Mouse (Mus musculus) intestine, postnatal 0 days (tissue): Measurements from ENCODE around the gene Cenpo. TPM values are rescaled to one million over a fixed set of nuclear protein-coding genes. Genes with fewer than 3 reads are reported as not detected.

Source experiments
- ATAC-seq: fragments of 200-750 bp; cut with Nextera tagmentation; 2 replicates; pipeline ENCODE4 v1.8.0; 2017; ENCODE audit warnings: mild to moderate bottlenecking, moderate TSS enrichment, moderate library complexity
- H3K27ac ChIP-seq: fragments of 300-500 bp; sonication (generic); 2 replicates; pipeline ENCODE4 v1.5.1; 2014; ENCODE audit warnings: mild to moderate bottlenecking, low read depth, low read length, moderate library complexity
- H3K27me3 ChIP-seq: fragments of 300-500 bp; sonication (generic); replicated peaks from 2 replicates; pipeline ENCODE4 v1.6.1; 2014; ENCODE audit warnings: low read length, mixed read lengths; ENCODE audit not compliant: control insufficient read depth, insufficient read depth
- H3K36me3 ChIP-seq: fragments of 300-500 bp; sonication (generic); 2 replicates; pipeline ENCODE4 v1.6.1; 2014; ENCODE audit warnings: mild to moderate bottlenecking, moderate library complexity; ENCODE audit not compliant: control insufficient read depth, insufficient read depth
- H3K4me1 ChIP-seq: fragments of 300-500 bp; sonication (generic); replicated peaks from 2 replicates; pipeline ENCODE4 v1.6.1; 2014; ENCODE audit warnings: antibody characterized with exemption, low read length, mixed read lengths; ENCODE audit not compliant: control insufficient read depth, insufficient read depth
- H3K4me2 ChIP-seq: fragments of 300-500 bp; sonication (generic); replicated peaks from 2 replicates; pipeline ENCODE4 v1.6.1; 2014; ENCODE audit warnings: low read depth, mild to moderate bottlenecking, moderate library complexity
- H3K4me3 ChIP-seq: fragments of 300-500 bp; sonication (generic); 2 replicates; pipeline ENCODE4 v1.5.1; 2014; ENCODE audit warnings: low read depth, low read length
- H3K9ac ChIP-seq: fragments of 300-500 bp; sonication (generic); 2 replicates; pipeline ENCODE4 v1.6.1; 2014; ENCODE audit warnings: mild to moderate bottlenecking, low read depth, low read length
- H3K9me3 ChIP-seq: fragments of 300-500 bp; sonication (generic); 2 replicates; pipeline ENCODE4 v1.6.1; 2016; ENCODE audit warnings: mixed run types; ENCODE audit not compliant: control insufficient read depth
- CTCF ChIP-seq: sonication (generic); IDR thresholded peaks from 2 replicates; pipeline ENCODE4 v1.5.1; 2016; ENCODE audit warnings: low read depth, mild to moderate bottlenecking, control low read depth, antibody characterized with exemption, moderate library complexity
- WGBS: fragments of 180-500 bp; shearing (Covaris S2); extraction: QIAGEN DNeasy Blood & Tissue Kit; methylation state at CpG from one replicate; pipeline ENCODE4 v1.1.7; 2014; 5-methylcytosine and 5-hydroxymethylcytosine counted together
- polyA plus RNA-seq: library from polyadenylated mRNA; unstranded; fragments of >200 nt; fragmentation: Nextera tagmentation; extraction: Ambion mirVana; gene quantifications from 2 replicates; pipeline ENCODE4 v1.2.1, GENCODE M21; 2015

Cenpo gene
- polyA plus RNA-seq, 1 experiment from 2014 or later = 5.2 TPM

DNA sequence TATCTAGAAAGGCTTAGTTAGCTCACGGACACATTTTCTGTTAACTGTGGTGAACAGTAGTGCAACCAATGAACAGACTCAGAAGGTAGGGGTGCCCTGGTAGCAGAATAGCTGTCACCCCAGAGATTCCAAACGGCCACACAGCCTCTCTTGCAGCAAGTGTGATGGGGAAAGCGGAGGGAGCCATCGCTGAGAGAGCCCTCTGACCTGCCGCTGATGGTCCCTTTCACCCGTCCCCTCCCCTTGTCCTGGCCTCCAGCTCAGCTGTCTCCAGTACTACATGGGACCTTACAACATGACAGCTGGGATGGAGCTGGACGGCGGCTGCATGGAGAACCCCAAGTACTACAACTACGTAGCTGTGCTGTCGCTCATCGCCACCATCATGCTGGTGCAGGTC is 28.0 kb downstream of the Cenpo start:
- H3K4me3 ChIP-seq = no peak overlapping the region
- 94% methylated on average over 11 of the region's 11 CpGs for WGBS
- H3K27me3 ChIP-seq = no peaks in the 10 kb centered on the region
- no peak for TF ChIP-seq CTCF
- H3K9me3 ChIP-seq = no peaks in the 10 kb centered on the region
- no peak overlapping the region for H3K4me2 ChIP-seq
- no peak for ATAC-seq
- H3K4me1 ChIP-seq = no peaks in the 10 kb centered on the region
- no peak overlapping the region for H3K9ac ChIP-seq
- no peak overlapping the region for H3K27ac ChIP-seq
- H3K36me3 ChIP-seq = peaks cover 47% of the 10 kb centered on the region

DNA sequence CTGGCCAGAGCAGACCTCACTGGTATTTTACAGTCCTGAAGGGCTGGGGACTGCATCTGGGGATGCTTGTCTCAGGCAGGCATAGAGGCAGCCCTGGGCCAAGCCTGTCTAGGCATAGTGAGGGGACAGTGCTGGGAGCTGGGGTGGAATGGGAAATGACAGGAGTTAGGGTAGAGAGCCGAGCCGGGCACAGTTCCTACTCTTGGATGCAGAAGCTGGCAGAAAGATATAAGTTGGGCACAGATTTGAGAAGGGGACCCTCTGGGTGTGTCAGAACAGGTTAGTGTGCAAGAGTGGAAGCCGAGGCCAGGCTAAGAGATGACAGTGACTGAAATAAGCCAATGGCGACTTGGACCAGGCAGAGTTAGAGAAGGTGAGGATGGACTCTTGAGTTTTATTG is 31.9 kb downstream of the Cenpo start:
- no peak for TF ChIP-seq CTCF
- no peak overlapping the region for H3K27ac ChIP-seq
- WGBS = 93% methylated on average over 4 of the region's 4 CpGs
- peaks cover 47% of the 10 kb centered on the region for H3K36me3 ChIP-seq
- H3K4me2 ChIP-seq = no peak overlapping the region
- no peaks in the 10 kb centered on the region for H3K9me3 ChIP-seq
- no peak overlapping the region for H3K4me3 ChIP-seq
- ATAC-seq = no peak
- no peaks in the 10 kb centered on the region for H3K27me3 ChIP-seq
- H3K4me1 ChIP-seq = no peaks in the 10 kb centered on the region
- H3K9ac ChIP-seq = no peak overlapping the region

DNA sequence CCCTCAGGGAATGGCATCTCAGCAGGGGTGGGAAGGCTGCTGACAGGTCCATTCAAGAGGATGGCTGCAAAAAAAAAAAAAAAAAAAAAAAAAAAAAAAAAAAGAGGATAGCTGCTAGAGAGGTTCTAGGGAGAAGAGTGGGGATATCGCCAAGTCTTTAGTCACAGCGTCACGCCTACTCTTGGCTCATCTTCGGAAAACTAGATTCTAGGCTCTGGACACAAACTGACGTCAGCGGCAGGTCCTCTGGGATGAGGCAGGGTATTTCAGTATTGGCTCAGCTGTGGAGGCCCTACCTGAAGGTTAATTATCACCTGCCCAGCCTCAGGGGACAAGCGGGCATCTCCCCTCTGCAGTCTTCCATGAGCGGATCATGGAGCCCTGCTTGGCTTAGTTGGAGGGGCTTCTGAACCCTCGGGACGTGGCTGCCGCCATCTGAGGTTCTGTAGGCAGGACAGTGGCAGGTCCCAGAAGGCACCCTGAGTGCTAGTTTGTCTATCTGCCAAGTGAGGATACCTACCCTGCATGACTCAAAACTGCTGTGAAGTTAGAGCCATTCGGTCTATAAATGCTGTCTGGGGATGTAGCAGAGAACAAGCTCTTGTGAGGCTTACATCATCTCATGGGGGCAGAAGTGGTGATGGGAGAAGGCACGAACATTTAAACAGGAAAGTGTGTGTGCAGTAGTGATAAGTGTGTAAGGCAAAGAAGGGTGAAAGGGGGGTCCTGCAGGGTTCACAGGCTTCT is 32.5 kb downstream of the Cenpo start:
- 85% methylated on average over 13 of the region's 13 CpGs for WGBS
- Histone ChIP-seq H3K27me3 (no peaks in the 10 kb centered on the region), H3K4me1 (no peaks in the 10 kb centered on the region), H3K4me2 (no peak overlapping the region), H3K36me3 (peaks cover 44% of the 10 kb centered on the region), H3K9me3 (no peaks in the 10 kb centered on the region), H3K27ac (no peak overlapping the region), H3K4me3 (no peak overlapping the region), H3K9ac (no peak overlapping the region)
- no peak for TF ChIP-seq CTCF
- no peak for ATAC-seq

DNA sequence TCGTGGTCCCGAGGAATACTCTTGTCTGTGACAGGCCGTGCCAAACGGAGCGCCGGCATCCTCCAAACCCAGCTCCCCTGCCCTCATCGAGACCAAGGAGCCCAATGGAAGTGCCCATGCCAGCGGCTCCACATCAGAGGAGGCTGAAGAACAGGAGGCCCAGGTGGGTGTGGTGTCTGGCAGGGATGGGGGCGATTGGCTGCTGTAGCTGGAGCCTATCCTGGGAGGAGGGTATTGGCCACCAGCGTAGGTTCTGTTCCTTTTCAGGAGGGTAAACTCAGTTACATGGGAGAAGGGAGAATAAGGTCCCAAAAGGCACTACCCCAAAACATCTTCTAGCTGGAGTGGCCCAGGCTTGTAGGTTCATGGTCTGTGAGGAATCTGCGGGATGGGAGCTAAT is 34.8 kb downstream of the Cenpo start:
- Histone ChIP-seq H3K27me3 (no peaks in the 10 kb centered on the region), H3K4me3 (no peak overlapping the region), H3K4me1 (no peaks in the 10 kb centered on the region), H3K36me3 (peaks cover 34% of the 10 kb centered on the region), H3K27ac (no peak overlapping the region), H3K4me2 (no peak overlapping the region), H3K9me3 (no peaks in the 10 kb centered on the region), H3K9ac (no peak overlapping the region)
- TF ChIP-seq CTCF = no peak
- no peak for ATAC-seq
- 95% methylated on average over 11 of the region's 11 CpGs for WGBS

DNA sequence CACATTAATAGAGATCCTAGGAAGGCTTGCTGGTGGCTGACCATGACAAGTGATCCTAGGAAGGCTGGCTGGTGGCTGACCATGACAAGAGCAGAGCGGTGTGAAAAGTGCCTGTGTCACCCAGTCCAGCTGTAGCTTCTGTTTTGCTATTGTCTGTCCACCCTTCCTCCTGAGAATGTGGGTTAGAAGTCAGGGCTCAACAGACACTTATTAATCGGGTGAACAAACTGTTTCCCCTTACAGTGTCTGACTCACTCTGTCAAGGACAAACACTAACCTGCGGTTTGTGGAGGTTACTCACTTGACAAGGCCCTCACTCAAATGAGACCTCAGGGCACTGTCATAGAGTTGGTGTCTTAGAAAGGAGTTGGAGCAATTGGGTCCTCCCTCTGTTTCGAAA is 35.4 kb downstream of the Cenpo start:
- WGBS = 77% methylated on average over 4 of the region's 4 CpGs
- H3K4me2 ChIP-seq = no peak overlapping the region
- H3K4me3 ChIP-seq = no peak overlapping the region
- TF ChIP-seq CTCF = no peak
- no peak for ATAC-seq
- no peak overlapping the region for H3K9ac ChIP-seq
- no peaks in the 10 kb centered on the region for H3K27me3 ChIP-seq
- H3K36me3 ChIP-seq = peaks cover 31% of the 10 kb centered on the region
- no peak overlapping the region for H3K27ac ChIP-seq
- H3K4me1 ChIP-seq = no peaks in the 10 kb centered on the region
- no peaks in the 10 kb centered on the region for H3K9me3 ChIP-seq

DNA sequence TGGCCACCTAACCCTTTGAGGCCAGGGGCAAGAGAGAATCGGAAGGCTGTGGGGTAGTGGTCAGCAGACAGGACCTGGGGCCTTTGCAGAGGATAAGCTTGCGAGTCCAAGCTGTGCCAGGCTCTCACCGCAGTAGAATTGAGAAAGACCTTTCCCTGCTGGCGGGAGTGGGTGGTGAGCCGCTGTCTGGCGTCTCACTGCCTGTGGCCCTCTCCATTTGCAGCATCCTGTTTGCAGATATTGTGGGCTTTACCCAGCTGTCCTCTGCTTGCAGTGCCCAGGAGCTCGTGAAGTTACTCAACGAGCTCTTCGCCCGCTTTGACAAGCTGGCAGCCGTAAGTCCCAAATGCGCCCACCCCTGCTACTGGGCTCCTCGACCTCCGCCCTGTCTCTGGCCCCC is 39.5 kb downstream of the Cenpo start:
- Histone ChIP-seq H3K4me2 (no peak overlapping the region), H3K9me3 (no peaks in the 10 kb centered on the region), H3K4me1 (no peaks in the 10 kb centered on the region), H3K36me3 (peaks cover 17% of the 10 kb centered on the region; the same call in 1 of the 2 replicates), H3K9ac (no peak overlapping the region), H3K27ac (no peak overlapping the region), H3K27me3 (no peaks in the 10 kb centered on the region), H3K4me3 (no peak overlapping the region)
- no peak for TF ChIP-seq CTCF
- WGBS = 92% methylated on average over 14 of the region's 14 CpGs
- ATAC-seq = no peak
